Mouse (Mus musculus) lung, postnatal 10 days (tissue): ENCODE results near the gene Gli1.
"Not testable (repeated sequence)": the region's sequence is repeated elsewhere in the genome, so short reads cannot be mapped to it uniquely, and the experiment has no call there.

Experiments
- DNase-seq: peaks from one replicate; pipeline ENCODE4 v3.0.0; 2021

The Gli1 gene

DNA sequence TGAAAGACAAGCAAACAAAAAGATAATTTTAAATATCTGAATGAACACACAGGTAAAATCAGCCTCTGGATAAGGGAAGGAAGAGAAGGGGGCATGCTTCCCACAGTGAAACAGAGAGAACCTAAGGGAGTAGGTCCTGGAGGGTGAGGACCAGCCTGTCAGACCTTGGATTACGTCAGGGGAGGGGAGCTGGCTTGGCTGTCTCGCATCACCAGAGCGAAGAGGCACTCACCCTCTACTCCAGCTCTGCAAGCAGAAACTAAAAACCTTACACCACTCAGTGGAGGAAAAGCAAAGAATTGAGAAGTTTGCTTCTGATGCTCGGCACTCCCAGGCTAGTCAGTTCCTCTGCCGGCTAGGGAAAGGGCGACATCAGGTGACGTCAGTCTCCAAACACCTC, 21.8 kb downstream of the Gli1 start:
- DNase-seq = no peak

DNA sequence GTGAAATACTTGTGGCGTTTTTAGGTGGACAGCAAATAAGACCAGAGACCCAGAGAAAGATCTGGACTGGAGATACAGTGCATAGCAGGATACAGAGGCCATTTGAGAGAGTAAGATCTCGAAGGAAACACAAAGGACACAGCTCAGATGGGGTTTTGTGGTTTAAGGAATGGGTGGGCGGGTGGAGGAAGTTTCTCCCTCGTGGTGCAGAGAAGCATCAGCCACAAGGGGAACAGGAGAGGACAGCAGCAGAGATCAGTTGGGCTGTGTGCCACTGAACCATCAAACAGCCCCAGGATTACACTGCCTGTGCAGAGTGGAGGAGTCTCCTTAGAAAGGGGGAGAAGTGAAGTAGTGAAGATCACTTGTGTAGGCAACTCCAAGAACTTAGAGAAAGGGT, 23.8 kb downstream of the Gli1 start:
- DNase-seq = no peak

DNA sequence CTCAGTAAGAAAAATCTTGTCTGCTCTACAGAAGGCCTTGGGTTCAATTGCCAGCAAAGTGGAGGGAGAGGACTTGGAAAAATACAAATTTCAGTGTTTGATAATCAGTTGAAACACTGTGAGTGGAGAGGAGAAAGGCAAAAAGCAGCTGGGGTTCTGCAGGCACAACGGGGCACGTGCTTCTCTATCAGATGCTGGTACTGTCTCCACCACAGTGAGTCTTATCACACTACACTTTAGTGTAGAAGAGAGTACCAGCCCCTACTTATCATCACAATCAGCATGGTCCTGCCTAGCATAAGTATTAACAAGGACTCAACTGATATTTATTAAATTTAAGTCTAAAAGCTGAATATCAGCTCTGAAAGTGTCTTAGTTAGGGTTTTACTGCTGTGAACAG, 24.5 kb downstream of the Gli1 start:
- DNase-seq = no peak

DNA sequence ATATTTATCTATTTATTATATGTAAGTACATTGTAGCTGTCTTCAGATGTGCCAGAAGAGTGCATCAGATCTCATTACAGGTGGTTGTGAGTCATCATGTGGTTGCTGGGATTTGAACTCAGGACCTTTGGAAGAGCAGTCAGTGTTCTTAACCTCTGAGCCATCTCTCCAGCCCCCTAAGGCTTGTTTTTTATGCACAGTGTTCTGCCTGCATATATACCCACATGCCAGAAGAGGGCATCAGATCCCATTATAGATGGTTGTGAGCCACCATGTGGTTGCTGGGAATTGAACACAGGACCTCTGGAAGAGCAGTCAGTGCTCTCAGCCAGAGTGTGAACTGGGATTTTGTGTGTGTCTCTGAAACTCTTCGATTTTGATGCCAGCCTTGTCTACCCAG, 26.8 kb downstream of the Gli1 start:
- DNase-seq = not testable (repeated sequence)

DNA sequence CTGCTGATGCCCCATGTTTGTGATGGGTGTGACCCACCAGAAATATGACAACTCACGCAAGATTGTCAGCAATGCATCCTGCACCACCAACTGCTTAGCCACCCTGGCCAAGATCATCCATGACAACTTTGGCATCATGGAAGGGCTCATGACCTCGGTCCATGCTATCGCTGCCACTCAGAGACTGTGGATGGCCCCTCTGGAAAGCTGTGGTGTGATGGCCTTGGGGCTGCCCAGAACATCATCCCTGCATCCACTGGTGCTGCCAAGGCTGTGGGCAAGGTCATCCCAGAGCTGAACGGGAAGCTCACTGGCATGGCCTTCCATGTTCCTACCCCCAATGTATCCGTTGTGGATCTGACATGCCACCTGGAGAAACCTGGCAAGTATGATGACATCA, 28.3 kb downstream of the Gli1 start:
- DNase-seq = not testable (repeated sequence)

DNA sequence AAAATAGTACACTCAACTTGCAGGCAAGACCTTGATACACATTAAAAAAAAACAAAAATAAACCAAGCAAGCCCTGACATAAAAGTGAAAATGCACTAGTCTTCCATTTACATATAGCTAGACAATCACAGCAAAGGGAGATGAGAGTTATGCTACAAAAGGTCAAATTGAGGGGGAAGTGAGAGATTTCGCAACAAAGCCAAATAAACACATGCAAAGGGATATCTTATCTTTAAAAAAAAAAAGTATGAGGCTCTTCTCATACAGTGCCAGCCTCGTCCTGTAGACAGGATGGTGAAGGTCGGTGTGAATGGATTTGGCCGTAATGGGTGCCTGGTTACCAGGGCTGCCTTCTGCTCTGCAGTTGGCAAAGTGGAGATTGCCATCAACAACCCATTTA, 28.9 kb downstream of the Gli1 start:
- DNase-seq = no peak

DNA sequence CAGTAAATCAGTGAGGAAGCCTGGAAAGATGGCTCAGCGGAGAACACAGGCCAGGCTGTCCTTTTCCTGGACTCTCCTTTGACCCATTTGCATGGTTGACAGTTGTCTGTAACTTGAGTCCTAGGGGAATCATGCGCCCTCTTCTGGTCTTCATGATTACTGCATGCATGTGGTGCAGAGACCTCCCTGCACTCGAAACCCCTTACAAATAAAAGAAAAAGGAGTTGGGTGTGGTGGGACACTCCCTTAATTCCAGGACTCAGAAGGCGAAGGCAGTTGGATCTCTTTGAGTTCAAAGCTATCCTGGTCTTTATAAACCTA, 29.5 kb downstream of the Gli1 start:
- DNase-seq = peak; percentile 93

DNA sequence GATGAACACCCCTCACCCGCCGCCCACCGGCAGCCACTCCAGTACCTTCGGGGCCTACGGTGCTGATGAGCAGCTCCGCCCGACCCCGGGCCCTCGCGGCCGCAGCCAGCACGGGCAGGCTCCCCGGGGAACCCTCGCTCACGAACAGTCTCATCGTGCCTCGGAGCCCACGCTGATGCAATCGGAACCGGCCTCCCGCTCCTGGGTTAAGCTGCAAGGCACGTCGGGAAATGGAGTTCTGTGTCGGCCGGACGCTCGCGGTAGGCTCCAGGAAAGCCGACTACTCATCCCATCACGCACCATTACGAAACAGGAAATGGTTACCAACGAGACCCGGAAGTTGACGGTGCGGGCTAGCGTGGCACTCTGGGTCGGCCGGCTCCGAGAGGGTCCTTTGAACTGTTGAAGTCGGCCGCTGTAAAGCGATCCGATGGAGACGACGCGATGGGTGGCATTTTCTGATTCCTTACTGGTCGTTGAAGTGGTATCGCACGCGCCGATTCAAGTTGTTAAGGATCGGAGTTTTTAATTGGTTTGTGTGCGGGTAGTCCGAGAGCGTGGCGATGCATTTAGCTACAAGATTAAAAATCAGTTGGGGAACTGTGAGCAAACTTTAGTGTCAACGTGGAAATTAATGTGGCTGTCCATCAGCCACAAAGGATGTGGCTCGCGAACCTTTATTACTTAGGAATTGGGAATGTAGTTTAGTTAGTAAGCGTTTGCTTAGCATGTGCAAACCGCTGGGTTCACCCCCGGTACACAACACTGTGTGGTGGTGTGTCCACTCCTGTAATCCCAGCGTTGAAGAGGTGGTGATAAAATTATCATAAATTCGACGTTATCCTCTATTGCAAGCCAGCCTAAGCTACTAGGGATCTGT, 30.1 kb downstream of the Gli1 start, which contains the start of gene Mars:
Gene Mars (minus strand): TSS at position 311 of the 880 bp plus-strand sequence.
- DNase-seq = peak; percentile 97

DNA sequence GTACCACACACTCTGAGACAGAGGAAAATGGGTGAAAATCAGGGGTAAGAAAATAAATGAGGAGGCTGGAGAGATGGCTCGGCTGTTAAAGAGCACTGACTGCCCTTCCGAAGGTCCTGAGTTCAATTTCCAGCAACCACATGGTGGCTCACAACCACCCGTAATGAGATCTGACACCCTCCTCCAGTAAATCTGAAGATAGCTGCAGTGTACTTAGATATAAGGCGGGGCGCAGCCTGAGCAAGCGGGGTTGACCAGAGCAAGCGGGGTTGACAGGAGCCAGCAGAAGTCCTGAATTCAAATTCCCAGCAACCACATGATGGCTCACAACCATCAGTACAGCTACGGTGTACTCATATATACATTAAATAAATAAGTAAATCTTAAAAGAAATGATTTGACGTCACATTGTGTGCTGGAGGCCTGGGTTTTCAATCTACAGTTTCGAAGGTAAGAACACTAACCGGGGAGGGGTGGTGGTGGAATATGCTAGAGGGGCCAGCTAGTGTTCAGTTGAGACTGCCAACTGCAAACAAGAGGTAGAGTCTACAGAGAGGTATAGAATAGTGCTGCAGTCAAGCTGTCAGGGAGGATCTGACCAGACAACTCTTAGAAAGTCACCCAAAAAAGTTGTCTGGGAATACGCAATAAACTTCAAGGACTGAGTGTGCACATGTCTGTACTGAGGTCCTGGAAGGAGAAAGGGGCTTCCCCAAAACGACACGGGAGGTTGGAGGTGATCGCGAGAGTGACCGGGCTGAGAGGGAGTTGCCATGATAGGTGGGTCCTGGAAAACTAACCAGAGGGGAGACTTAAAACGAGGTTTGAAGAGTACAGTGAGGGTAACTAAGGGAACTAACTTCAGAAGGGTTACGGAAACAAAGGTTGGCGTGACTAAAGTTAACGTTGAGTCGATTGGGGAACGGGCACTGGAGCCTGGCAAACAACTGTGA, 31.0 kb downstream of the Gli1 start:
- peak; percentile 63 for DNase-seq

DNA sequence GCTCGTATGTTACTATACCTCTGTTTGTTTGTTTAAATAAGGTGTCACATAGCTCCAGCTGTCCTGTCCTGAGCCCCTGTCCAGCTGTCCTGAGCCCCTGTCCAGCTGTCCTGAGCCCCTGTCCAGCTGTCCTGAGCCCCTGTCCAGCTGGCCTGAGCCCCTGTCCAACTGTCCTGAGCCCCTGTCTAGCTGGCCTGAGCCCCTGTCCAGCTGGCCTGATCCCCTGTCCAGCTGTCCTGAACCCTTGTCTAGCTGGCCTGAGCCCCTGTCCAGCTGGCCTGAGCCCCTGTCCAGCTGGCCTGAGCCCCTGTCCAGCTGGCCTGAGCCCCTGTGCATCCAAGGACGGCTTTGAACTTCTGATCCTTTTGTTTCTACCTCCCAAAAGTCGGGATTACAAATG, 32.6 kb downstream of the Gli1 start:
- DNase-seq = not testable (repeated sequence)

DNA sequence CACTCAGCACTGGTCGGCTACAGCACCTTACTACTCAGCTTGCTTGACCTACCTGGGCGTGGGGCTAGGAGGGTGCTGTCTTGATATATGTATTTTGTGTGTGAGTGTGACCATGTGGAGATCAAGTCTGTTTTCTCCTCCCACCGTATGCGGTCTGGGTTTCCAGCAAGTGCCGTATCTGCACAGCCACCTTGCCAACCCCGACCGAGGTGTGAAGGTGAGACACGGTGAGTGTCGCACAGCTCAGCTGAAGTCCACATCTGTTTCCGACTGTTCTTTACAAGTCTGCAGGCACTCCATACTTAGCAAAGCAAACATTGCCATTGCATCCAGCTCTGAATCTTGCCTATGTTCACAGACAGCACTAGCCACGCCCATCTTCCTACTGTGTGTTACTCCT, 38.6 kb downstream of the Gli1 start:
- DNase-seq = no peak

DNA sequence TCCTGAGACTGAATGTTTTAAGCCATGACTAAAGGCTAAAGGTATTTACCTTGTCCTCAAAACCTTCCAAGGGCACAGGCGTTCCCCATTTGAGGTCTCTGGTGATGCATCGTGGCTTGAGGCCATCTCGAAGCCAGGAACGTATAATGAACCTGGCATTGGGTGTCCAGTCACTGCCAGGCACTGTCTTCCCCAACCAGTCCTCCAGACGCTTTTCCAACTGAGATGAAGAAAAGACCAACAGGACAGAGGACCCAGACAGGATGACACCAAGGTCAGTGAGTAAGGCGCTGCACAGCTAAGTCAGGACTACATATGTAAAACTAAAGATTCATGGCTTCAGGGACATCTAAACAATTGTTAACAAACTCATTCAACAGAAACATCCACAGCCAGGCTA, 41.4 kb downstream of the Gli1 start:
- DNase-seq = no peak

DNA sequence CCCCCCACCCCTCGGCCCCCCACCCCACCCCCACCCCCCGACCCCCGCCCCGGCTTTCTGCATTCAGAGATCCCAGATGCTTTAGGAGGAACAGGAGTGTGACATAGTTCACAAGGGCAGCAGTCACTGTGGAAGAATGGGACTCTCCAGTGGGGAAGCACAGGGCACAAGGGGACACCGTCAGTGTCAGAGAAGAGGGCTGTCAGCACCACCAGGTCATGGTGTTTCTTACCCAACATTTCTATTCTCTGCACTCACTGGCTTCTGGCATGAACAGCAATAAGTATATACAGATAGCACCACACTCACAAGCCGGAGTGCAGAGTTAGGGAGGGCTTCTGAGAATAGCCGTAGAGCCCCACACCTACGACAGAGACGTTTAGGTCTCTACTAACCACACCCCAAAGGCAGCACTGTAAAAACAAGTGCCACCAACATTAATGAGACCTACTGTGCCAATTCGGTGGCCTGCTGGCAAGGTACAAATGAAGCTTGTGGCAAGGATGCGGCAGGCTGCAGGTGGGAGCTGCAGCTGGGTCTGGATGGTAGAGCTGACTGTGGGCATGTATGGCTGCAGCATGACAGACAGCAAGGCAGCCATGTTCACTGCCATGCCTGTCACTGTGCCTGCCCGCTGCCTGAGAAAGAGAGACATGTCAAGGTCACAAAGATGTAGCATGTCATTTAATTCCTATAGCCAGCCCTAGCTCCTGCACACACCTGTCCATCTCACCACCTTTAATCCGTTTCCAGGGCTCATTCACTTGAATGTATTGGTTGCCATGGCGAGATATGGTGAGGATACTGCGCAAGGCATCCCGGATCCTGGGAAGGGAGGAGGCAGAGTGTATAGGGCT, 44.5 kb downstream of the Gli1 start:
- no peak for DNase-seq

DNA sequence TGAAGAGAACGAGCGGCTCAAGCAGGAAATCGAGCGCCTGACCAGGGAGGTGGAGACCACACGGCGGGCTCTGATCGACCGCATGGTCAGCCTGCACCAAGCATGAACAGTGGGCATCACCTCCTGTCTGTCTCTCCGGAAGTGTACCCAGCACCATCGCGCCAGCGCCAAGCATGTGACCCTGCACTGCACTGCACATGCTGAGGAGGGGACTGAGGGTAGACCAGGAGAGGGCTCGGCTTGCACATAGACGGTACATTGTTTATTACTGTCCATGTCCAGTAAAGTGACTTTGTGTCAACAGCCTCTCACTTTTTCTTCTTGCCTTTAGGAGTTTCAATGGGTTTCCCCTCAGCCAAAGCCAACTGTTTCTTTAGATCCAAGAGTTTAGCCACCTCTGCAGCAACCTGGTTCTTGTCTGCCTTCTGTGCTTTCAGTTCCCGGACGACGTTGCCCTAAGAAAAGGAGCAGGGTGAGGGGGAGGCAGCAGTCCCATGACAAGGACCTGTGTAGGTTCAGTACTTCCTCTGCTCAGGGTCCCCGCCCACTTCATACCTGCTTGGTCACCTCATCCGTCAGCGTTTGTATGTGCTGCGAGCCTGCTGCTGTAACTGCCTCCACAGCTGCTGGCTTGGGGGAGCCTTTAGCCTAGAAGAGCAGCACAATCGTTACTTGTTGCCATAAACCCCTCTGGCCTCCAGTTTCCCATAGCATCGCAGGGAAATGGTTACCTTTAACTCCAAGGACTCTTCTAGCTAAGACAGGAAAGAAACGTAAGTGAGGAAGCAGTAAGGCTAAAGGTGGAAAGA, 45.6 kb downstream of the Gli1 start:
- no peak for DNase-seq

DNA sequence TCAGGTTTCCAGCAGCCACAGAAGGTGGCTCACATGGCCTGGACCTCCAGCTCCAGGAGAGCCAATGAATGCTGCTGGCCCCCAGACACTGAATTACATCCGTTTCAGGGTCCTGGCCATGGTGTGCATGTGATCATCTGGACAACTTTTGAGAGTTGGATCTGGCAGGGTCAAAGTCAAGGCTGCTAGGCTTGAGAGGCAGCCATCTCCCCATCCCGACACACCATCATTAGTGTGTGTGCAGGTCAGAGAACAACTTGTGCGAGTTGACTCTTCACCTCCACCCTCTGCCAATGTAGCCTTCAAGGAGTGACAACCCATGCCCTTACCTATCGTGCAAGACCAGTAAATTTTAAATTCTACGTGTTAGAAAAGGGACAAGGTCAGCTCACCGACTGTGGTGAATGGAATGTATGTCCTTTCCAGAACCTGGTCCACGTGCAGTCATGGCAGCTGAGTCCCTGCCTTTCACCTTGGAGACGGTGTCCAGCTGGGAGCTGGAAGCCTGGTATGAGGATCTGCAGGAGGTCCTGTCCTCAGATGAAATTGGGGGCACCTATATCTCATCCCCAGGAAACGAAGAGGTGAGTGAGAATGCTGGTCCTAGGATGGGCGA, 46.8 kb downstream of the Gli1 start:
- no peak for DNase-seq

DNA sequence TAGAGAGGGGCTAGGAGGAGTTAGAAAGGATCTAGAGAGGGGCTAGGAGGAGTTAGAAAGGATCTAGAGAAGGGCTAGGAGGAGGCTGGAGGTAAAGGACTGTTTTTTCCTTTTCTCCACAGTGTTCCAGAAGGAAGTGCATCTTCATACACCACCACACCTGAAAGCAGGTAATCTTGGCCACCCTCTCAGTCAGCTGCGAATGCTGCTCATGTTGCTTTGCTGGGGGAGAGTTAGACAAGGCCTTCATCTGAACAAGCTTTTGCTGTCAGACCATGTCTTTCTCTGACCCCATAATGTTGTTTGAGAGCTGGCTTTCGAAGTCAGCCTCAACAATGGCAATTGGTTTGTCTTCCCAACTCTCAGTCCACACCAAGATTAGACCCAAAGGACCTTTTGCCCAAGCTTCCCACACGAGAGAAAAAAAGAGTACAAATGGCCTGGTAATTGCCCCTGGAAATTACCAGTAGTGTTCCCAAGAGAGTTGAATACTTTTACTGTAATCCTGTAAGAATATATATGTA, 48.1 kb downstream of the Gli1 start:
- no peak for DNase-seq

DNA sequence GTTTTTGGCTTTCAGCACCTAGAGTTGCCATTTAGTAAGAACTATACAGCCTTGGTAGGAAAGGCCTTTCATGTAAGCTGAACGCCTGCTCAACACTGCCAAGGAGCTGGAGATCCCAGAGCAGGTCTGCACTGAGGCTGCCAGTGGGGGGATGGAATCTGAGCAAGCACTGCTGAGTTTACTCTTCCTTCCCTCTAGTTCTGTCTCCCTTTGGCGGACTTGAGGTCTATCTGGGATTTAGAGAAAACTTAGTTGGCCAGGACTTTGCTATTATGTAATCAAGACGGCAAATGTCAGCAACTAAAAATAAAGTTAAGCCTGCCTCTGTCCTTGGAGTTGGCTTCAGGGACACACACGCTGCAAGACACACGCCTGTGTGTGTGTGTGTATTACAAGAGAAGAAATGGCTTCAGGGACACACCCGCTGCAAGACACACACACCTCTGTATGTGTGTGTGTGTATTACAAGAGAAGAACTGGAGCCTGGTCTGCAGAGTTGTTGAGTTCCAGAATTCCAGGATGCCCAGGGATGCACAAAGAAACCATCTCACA, 48.7 kb downstream of the Gli1 start:
- peak; percentile 70 for DNase-seq

DNA sequence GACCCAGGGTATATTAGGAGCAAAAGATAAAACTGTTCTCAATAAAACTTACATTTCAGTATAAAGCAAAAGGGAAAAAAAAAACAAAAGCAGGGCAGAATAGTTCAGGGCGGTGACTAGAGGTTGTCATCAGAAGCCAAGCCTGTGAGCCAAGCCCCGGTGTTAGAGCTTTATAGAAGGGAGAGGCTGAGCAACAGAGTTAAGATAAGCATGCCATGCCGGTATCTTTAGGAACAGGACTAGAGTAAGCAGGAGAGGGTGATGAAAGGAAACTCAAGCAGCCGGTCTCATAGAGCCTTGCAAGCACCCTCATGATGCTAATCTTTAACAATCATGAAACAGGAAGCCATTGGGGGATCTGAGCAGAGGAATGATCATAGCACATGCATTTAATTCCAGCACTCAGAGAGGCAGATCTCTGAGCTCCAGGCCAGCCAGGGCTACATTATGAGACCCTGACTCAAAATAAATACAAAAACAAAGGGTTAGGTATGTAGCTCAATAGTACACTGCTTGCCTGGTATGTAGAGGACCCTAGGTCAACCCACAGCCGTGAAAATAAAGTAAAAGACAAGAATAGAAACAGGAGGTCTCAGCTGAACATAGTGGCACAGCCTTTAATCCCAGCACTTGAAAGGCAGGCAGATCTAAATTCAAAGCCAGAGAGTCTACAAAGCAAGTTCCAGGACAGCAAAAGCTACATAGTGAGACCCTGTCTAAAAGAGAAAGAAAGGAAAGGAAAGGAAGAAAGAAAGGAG, 49.7 kb downstream of the Gli1 start:
- DNase-seq = no peak

DNA sequence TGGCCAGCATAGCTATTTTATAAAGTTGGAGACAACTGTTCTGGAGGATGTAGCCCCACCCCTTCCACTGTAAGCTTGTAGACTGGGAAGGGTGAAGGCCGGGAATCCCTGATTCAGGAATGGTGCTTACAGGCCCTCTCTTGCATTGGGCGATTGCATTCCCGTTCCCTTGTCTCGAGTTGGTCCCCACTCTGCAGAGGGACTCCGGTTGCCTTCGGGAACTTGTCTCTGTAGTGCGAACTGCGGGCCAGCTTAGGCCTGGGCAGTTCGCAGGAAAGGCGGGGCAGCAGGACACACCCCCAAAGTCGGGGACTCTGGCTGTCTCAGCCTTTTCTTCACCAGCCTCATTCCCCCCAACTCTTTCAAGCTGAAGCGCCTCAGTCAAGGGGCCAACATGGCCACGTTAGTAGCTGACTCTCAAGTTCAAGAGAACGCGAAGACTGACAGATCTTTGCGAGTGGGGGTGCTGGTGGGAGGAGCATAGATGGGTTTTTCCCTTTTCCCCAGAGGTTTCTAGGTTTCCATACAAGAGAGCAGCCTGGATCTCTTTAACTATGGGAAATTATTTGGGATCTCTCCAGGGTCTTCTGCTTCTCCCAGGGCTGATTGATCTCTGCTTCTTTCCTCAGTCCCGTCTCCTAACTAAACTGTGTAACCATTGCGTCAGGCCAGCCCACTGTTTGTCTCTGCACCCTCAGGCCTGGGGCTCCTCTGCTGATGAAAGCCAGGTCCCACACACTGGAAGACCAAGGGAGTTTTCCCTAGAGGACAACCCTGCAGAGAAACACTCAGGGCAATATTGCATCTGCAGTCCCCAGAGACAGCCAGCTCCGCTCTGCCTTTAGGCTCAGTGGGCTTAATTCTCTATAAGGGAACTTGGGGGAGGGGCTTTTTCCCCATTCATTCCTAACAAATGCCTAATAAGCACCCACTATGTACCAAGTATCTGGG, 50.6 kb downstream of the Gli1 start:
- DNase-seq = peak; percentile 78
